Mouse (Mus musculus) forebrain, embryonic 13.5 days (tissue): Measurements from ENCODE around the gene Ralgapb. TPM values are rescaled to one million over a fixed set of nuclear protein-coding genes. Genes with fewer than 3 reads are reported as not detected.

Source experiments
- ATAC-seq: fragments of 200-750 bp; cut with Nextera tagmentation; 2 replicates; pipeline ENCODE4 v1.8.0; 2017
- H3K27ac ChIP-seq: fragments of 300-500 bp; sonication (generic); 2 replicates; pipeline ENCODE4 v1.5.1; 2015; ENCODE audit warnings: inconsistent platforms, mild to moderate bottlenecking, moderate library complexity
- H3K27me3 ChIP-seq: fragments of 300-500 bp; sonication (generic); 2 replicates; pipeline ENCODE4 v1.6.1; 2015; ENCODE audit warnings: mild to moderate bottlenecking, inconsistent platforms
- H3K36me3 ChIP-seq: fragments of 300-500 bp; sonication (generic); 2 replicates; pipeline ENCODE4 v1.6.1; 2015; ENCODE audit warnings: mild to moderate bottlenecking, inconsistent platforms; ENCODE audit not compliant: poor library complexity, severe bottlenecking
- H3K4me1 ChIP-seq: fragments of 300-500 bp; sonication (generic); 2 replicates; pipeline ENCODE4 v1.6.1; 2015; ENCODE audit warnings: inconsistent platforms
- H3K4me2 ChIP-seq: fragments of 300-500 bp; sonication (generic); 2 replicates; pipeline ENCODE4 v1.6.1; 2015; ENCODE audit warnings: inconsistent platforms, mild to moderate bottlenecking, moderate library complexity
- H3K4me3 ChIP-seq: fragments of 300-500 bp; sonication (generic); 2 replicates; pipeline ENCODE4 v1.5.1; 2015; ENCODE audit warnings: mild to moderate bottlenecking, inconsistent platforms
- H3K9ac ChIP-seq: fragments of 300-500 bp; sonication (generic); 2 replicates; pipeline ENCODE4 v1.6.1; 2015; ENCODE audit warnings: mild to moderate bottlenecking, inconsistent platforms
- H3K9me3 ChIP-seq: fragments of 300-500 bp; sonication (generic); replicated peaks from 2 replicates; pipeline ENCODE4 v1.6.1; 2016; ENCODE audit warnings: inconsistent platforms
- WGBS: fragments of 180-500 bp; shearing (Covaris S2); methylation state at CpG from one replicate; pipeline ENCODE4 v1.1.7; 2015; 5-methylcytosine and 5-hydroxymethylcytosine counted together
- polyA plus RNA-seq: library from polyadenylated mRNA; unstranded; fragments of >200 nt; fragmentation: Nextera tagmentation; extraction: Ambion mirVana; gene quantifications from 2 replicates; pipeline ENCODE4 v1.2.1, GENCODE M21; 2015

Ralgapb gene
- polyA plus RNA-seq, 1 experiment from 2014 or later: 22.3 TPM

- H3K9me3 ChIP-seq: no peaks in the 10 kb centered on the region
- peaks cover 15% of the 10 kb centered on the region for H3K4me1 ChIP-seq
- no peaks in the 10 kb centered on the region for H3K36me3 ChIP-seq
- peak overlapping the region; percentile 76 for H3K27ac ChIP-seq
- peak overlapping the region; percentile 97 for H3K4me3 ChIP-seq
- ATAC-seq: peak; percentile 31
- H3K4me2 ChIP-seq: peak overlapping the region; percentile 95
- WGBS: 2% methylated on average over 63 of the region's 67 CpGs
- peak overlapping the region; percentile 95 for H3K9ac ChIP-seq
- no peaks in the 10 kb centered on the region for H3K27me3 ChIP-seq
Observed at GRCm38 (mm10) chr2:158410022-158411014, 670 bp downstream of the Ralgapb start.

GRCm38 (mm10) chr2:158413240-158413639 is 3.6 kb downstream of the Ralgapb start:
- no peaks in the 10 kb centered on the region for H3K9me3 ChIP-seq
- no peaks in the 10 kb centered on the region for H3K36me3 ChIP-seq
- WGBS: 90% methylated on average over 2 of the region's 2 CpGs
- no peak for ATAC-seq
- H3K27ac ChIP-seq: no peak overlapping the region
- H3K4me1 ChIP-seq: peaks cover 15% of the 10 kb centered on the region
- no peak overlapping the region for H3K4me2 ChIP-seq
- H3K9ac ChIP-seq: no peak overlapping the region
- H3K4me3 ChIP-seq: no peak overlapping the region
- no peaks in the 10 kb centered on the region for H3K27me3 ChIP-seq

GRCm38 (mm10) chr2:158415826-158416225 is 6.2 kb downstream of the Ralgapb start:
- H3K9me3 ChIP-seq: no peaks in the 10 kb centered on the region
- H3K27me3 ChIP-seq: no peaks in the 10 kb centered on the region
- H3K4me1 ChIP-seq: peaks cover 9% of the 10 kb centered on the region
- H3K9ac ChIP-seq: no peak overlapping the region
- WGBS: 89% methylated on average over 1 of the region's 1 CpGs
- no peak overlapping the region for H3K27ac ChIP-seq
- H3K4me2 ChIP-seq: no peak overlapping the region
- no peak overlapping the region for H3K4me3 ChIP-seq
- no peak for ATAC-seq
- no peaks in the 10 kb centered on the region for H3K36me3 ChIP-seq

GRCm38 (mm10) chr2:158418663-158419062 is 9.0 kb downstream of the Ralgapb start:
- peaks cover 15% of the 10 kb centered on the region; the same call in 1 of the 2 replicates for H3K36me3 ChIP-seq
- H3K9me3 ChIP-seq: no peaks in the 10 kb centered on the region
- 85% methylated on average over 1 of the region's 1 CpGs for WGBS
- no peak overlapping the region for H3K4me3 ChIP-seq
- no peak overlapping the region for H3K4me2 ChIP-seq
- no peaks in the 10 kb centered on the region for H3K4me1 ChIP-seq
- no peaks in the 10 kb centered on the region for H3K27me3 ChIP-seq
- no peak overlapping the region for H3K27ac ChIP-seq
- no peak for ATAC-seq
- H3K9ac ChIP-seq: no peak overlapping the region

GRCm38 (mm10) chr2:158445814-158446213 is 36.2 kb downstream of the Ralgapb start:
- peaks cover 53% of the 10 kb centered on the region for H3K36me3 ChIP-seq
- WGBS: 97% methylated on average over 1 of the region's 1 CpGs
- H3K9me3 ChIP-seq: no peaks in the 10 kb centered on the region
- H3K27me3 ChIP-seq: no peaks in the 10 kb centered on the region
- no peaks in the 10 kb centered on the region for H3K4me1 ChIP-seq
- no peak overlapping the region for H3K9ac ChIP-seq
- H3K4me2 ChIP-seq: no peak overlapping the region
- no peak for ATAC-seq
- no peak overlapping the region for H3K27ac ChIP-seq
- H3K4me3 ChIP-seq: no peak overlapping the region

GRCm38 (mm10) chr2:158449845-158450244 is 40.2 kb downstream of the Ralgapb start:
- H3K4me2 ChIP-seq: no peak overlapping the region
- ATAC-seq: no peak
- no peak overlapping the region for H3K27ac ChIP-seq
- 70% methylated on average over 7 of the region's 7 CpGs for WGBS
- H3K4me3 ChIP-seq: no peak overlapping the region
- no peaks in the 10 kb centered on the region for H3K9me3 ChIP-seq
- H3K9ac ChIP-seq: no peak overlapping the region
- no peaks in the 10 kb centered on the region for H3K27me3 ChIP-seq
- peaks cover 71% of the 10 kb centered on the region for H3K36me3 ChIP-seq
- H3K4me1 ChIP-seq: no peaks in the 10 kb centered on the region

- H3K36me3 ChIP-seq: peaks cover 78% of the 10 kb centered on the region
Observed at GRCm38 (mm10) chr2:158456451-158456850, 46.8 kb downstream of the Ralgapb start.

GRCm38 (mm10) chr2:158457610-158458009 is 48.0 kb downstream of the Ralgapb start:
- Histone ChIP-seq H3K4me2 (no peak overlapping the region), H3K27ac (no peak overlapping the region), H3K9ac (no peak overlapping the region), H3K27me3 (no peaks in the 10 kb centered on the region), H3K36me3 (peaks cover 78% of the 10 kb centered on the region), H3K4me3 (no peak overlapping the region), H3K4me1 (no peaks in the 10 kb centered on the region), H3K9me3 (no peaks in the 10 kb centered on the region)
- ATAC-seq: no peak
- 85% methylated on average over 1 of the region's 1 CpGs for WGBS

More at GRCm38 (mm10) chr2:158456451-158456850, 46.8 kb downstream of the Ralgapb start:
- H3K9me3 ChIP-seq: no peaks in the 10 kb centered on the region
- H3K9ac ChIP-seq: no peak overlapping the region
- 92% methylated on average over 4 of the region's 4 CpGs for WGBS
- no peak for ATAC-seq
- H3K4me1 ChIP-seq: no peaks in the 10 kb centered on the region
- no peak overlapping the region for H3K4me3 ChIP-seq
- H3K27me3 ChIP-seq: no peaks in the 10 kb centered on the region
- no peak overlapping the region for H3K27ac ChIP-seq
- no peak overlapping the region for H3K4me2 ChIP-seq

- ATAC-seq: no peak
- H3K9me3 ChIP-seq: no peaks in the 10 kb centered on the region
- H3K4me2 ChIP-seq: no peak overlapping the region
- WGBS: 82% methylated on average over 1 of the region's 1 CpGs
- H3K27ac ChIP-seq: no peak overlapping the region
- H3K4me1 ChIP-seq: no peaks in the 10 kb centered on the region
- H3K36me3 ChIP-seq: peaks cover 81% of the 10 kb centered on the region
- H3K9ac ChIP-seq: no peak overlapping the region
- H3K4me3 ChIP-seq: no peak overlapping the region
- no peaks in the 10 kb centered on the region for H3K27me3 ChIP-seq
Observed at GRCm38 (mm10) chr2:158462450-158462849, 52.8 kb downstream of the Ralgapb start.

GRCm38 (mm10) chr2:158474159-158474558 is 64.5 kb downstream of the Ralgapb start:
- Histone ChIP-seq H3K9me3 (no peaks in the 10 kb centered on the region), H3K4me1 (no peaks in the 10 kb centered on the region), H3K9ac (no peak overlapping the region), H3K36me3 (peaks cover 74% of the 10 kb centered on the region), H3K4me3 (no peak overlapping the region), H3K4me2 (no peak overlapping the region), H3K27me3 (no peaks in the 10 kb centered on the region), H3K27ac (no peak overlapping the region)
- ATAC-seq: no peak
- 97% methylated on average over 1 of the region's 1 CpGs for WGBS

GRCm38 (mm10) chr2:158477640-158478039 is 68.0 kb downstream of the Ralgapb start:
- H3K36me3 ChIP-seq: peaks cover 82% of the 10 kb centered on the region

GRCm38 (mm10) chr2:158498457-158498856 is 88.8 kb downstream of the Ralgapb start:
- H3K27ac ChIP-seq: no peak overlapping the region
- ATAC-seq: no peak
- H3K9ac ChIP-seq: no peak overlapping the region
- no peak overlapping the region for H3K4me2 ChIP-seq
- H3K9me3 ChIP-seq: no peaks in the 10 kb centered on the region
- no peaks in the 10 kb centered on the region for H3K27me3 ChIP-seq
- H3K4me3 ChIP-seq: no peak overlapping the region
- peaks cover 65% of the 10 kb centered on the region for H3K36me3 ChIP-seq
- 89% methylated on average over 5 of the region's 5 CpGs for WGBS
- no peaks in the 10 kb centered on the region for H3K4me1 ChIP-seq

More at GRCm38 (mm10) chr2:158477640-158478039, 68.0 kb downstream of the Ralgapb start:
- Histone ChIP-seq H3K9ac (no peak overlapping the region), H3K4me2 (no peak overlapping the region), H3K9me3 (no peaks in the 10 kb centered on the region), H3K4me1 (no peaks in the 10 kb centered on the region), H3K27ac (no peak overlapping the region), H3K27me3 (no peaks in the 10 kb centered on the region), H3K4me3 (no peak overlapping the region)
- 79% methylated on average over 3 of the region's 3 CpGs for WGBS
- no peak for ATAC-seq
